Mouse (Mus musculus): ENCODE data around the gene Mrto4.

DNA sequence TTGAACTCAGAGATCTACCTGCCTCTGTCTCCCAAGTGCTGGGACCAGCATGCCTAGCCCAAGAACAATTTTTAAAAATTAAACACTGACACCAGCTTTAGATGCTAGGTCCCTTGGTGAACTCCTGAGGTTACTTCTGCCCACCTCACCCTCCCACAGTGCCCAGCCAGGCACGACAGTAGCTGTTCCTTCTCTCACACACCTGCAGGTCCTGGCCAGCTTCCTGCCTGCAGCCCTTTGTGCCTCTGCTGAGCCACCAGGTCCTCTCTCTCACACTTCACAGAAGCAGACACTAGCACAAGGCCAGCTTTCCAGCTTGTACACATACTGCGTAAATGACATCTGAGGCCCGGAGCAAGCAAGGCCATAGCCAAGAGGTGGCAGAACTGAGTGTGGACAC, 46.9 kb downstream of the Mrto4 start:
- TF ChIP-seq CTCF (IDR thresholded peaks at IDR 0.05; ENCODE audit: control insufficient read depth, insufficient read depth, insufficient replicate concordance, low read depth, low read length) = no peak
- no peak for TF ChIP-seq POLR2A (IDR thresholded peaks at IDR 0.05; ENCODE audit: control insufficient read depth, low read depth, low read length)
